Mouse (Mus musculus): ENCODE data around the gene Gm32742. TPM values are rescaled to one million over a fixed set of nuclear protein-coding genes. Genes with fewer than 3 reads are reported as not detected.
A peak's percentile ranks its signal among the peaks of the same experiment; 100 is the strongest.
"Not testable (repeated sequence)": the region's sequence is repeated elsewhere in the genome, so short reads cannot be mapped to it uniquely, and the experiment has no call there.

The Gm32742 gene
- polyA plus RNA-seq, 1 experiment from 2014 or later = 0.01 TPM

DNA sequence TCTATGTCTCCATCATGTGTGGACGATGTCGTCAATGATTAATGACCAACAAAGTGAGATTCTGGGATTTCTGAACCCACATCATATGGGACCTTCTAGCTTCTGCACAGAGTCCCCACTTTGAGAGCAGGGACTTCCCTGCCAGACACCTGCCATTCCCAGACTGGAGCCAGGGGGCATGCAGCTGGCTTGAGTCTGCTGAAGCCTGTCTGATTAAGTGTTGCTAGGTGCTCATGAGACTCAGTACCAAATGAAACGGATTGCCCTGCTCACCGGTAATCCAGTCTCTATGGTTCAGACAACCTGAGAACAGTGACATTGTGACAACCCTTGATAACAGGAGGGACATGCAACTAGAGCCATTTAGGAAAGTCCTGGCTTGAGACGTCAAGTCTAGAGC is 1.3 kb downstream of the Gm32742 start:
- Histone ChIP-seq H3K36me3 (ENCODE audit: control insufficient read depth, insufficient read depth, low read length) (no peaks in the 10 kb centered on the region), H3K4me2 (ENCODE audit: low read depth, low read length) (no peak overlapping the region), H3K9ac (ENCODE audit: low read depth, low read length) (no peak overlapping the region), H3K4me3 (ENCODE audit: low read length) (no peak overlapping the region), H3K9me3 (ENCODE audit: control insufficient read depth, low read length) (no peaks in the 10 kb centered on the region), H3K27me3 (replicated peaks; ENCODE audit: control insufficient read depth, insufficient read depth, low read length) (peaks cover 2% of the 10 kb centered on the region; the same call in 1 of the 2 replicates), H3K27ac (ENCODE audit: low read length) (no peak overlapping the region), H3K4me1 (ENCODE audit: control insufficient read depth, insufficient read depth, low read length) (no peaks in the 10 kb centered on the region)
- ATAC-seq = no peak
- WGBS = 90% methylated on average over 5 of the region's 5 CpGs

DNA sequence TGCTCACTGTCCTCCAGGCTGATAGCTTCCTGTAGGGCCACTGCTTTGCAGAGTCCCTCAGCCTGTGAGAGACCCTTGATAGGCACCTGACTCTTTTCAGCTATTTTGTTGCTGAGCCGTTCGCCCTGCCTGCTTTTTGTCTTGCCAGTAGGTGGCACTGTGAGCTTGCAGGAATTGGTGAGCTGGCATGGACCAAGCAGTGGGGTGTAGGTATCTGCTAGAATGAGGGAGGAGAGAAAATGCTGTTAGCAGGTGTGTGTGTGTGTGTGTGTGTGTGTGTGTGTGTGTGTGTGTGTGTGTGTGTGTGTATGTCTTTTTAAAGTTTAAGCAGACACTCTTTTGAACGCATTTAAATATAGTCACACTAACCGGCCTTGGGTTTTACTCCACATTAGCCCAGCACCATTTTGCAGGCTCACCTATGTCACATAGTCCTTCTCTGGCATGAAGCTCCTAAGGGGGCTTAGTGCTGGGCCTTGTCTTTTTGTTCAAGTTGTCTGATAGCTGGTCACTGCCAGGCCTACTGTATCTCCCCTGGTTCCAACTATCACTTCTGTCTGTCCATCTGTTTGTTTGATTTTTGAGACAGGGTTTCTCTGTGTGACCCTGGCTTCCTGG is 3.4 kb downstream of the Gm32742 start:
- H3K4me2 ChIP-seq (ENCODE audit: low read depth, low read length) = no peak overlapping the region
- peak; percentile 77 for ATAC-seq
- WGBS = 29% methylated on average over 4 of the region's 4 CpGs

DNA sequence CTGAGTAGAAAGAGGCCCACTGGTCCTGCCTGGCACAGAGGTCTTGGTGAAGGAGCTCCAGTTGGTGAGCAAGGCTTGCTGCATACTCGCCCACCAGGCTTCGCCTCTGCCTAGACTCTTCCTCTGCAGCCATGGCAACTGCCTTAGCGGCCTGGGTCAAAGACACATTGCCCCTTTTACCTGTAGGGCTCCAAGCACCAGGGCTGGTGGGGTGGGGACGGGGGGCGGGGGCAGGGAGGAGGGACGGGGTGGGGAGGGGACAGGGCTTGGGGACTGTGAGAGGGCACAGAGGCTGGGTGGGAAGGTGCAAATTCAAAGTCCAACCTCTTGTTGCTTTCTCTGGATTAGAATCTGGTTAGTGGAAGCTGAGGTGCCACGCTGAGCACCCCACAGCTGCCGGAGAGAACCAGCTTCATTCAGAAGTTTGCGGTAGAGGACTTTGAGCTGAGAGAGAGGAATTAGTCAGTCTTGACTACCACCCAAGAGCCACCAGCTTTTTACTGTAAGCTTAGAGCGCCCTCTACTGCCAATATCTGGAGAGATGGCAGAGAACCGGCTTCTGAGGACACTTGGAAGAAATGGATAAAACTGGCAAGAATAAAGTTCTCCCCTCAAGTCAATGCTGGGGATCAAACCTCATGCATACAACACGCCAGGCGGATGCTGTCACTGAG is 13.1 kb downstream of the Gm32742 start:
- Histone ChIP-seq H3K4me1 (ENCODE audit: control insufficient read depth, insufficient read depth, low read length) (peaks cover 4% of the 10 kb centered on the region; the same call in 1 of the 2 replicates), H3K4me2 (ENCODE audit: low read depth, low read length) (peak overlapping the region; percentile 35), H3K36me3 (ENCODE audit: control insufficient read depth, insufficient read depth, low read length) (no peaks in the 10 kb centered on the region), H3K9me3 (ENCODE audit: control insufficient read depth, low read length) (no peaks in the 10 kb centered on the region), H3K9ac (ENCODE audit: low read depth, low read length) (no peak overlapping the region), H3K4me3 (ENCODE audit: low read length) (no peak overlapping the region), H3K27me3 (replicated peaks; ENCODE audit: control insufficient read depth, insufficient read depth, low read length) (0 out of 2 replicates have a peak, but pooled peaks cover 2% of the 10 kb centered on the region), H3K27ac (ENCODE audit: low read length) (no peak overlapping the region)
- ATAC-seq = peak; percentile 81
- 19% methylated on average over 13 of the region's 13 CpGs for WGBS

More for the DNA sequence above, 3.4 kb downstream of the Gm32742 start:
- H3K27ac ChIP-seq (ENCODE audit: low read length) = no peak overlapping the region
- H3K27me3 ChIP-seq (replicated peaks; ENCODE audit: control insufficient read depth, insufficient read depth, low read length) = peaks cover 2% of the 10 kb centered on the region; the same call in 1 of the 2 replicates
- H3K9me3 ChIP-seq (ENCODE audit: control insufficient read depth, low read length) = no peaks in the 10 kb centered on the region
- no peaks in the 10 kb centered on the region for H3K36me3 ChIP-seq (ENCODE audit: control insufficient read depth, insufficient read depth, low read length)
- no peak overlapping the region for H3K9ac ChIP-seq (ENCODE audit: low read depth, low read length)
- no peaks in the 10 kb centered on the region for H3K4me1 ChIP-seq (ENCODE audit: control insufficient read depth, insufficient read depth, low read length)
- H3K4me3 ChIP-seq (ENCODE audit: low read length) = no peak overlapping the region

DNA sequence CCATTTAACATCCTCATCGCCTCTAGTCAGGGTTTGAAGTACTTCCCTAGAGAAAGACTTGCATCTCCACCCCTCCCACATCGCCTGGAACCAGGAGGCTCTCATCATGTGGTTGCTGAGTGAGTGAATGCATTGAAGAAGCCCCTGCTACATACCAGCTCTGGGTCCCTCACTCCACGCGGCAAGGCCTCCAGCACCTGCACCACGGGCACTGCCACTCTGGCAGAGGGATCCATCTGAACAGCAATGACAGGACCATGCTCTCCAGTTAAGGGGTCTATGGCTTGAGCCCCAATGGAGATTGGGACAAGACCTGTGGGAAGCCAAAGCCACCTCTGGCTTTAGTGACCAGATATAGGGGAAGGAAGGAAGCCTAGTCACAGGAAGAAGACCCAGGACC is 18.0 kb downstream of the Gm32742 start:
- Histone ChIP-seq H3K27ac (ENCODE audit: low read length) (no peak overlapping the region), H3K9ac (ENCODE audit: low read depth, low read length) (no peak overlapping the region), H3K27me3 (replicated peaks; ENCODE audit: control insufficient read depth, insufficient read depth, low read length) (no peaks in the 10 kb centered on the region), H3K4me1 (ENCODE audit: control insufficient read depth, insufficient read depth, low read length) (peaks cover 4% of the 10 kb centered on the region; the same call in 1 of the 2 replicates), H3K36me3 (ENCODE audit: control insufficient read depth, insufficient read depth, low read length) (no peaks in the 10 kb centered on the region), H3K4me3 (ENCODE audit: low read length) (no peak overlapping the region), H3K4me2 (ENCODE audit: low read depth, low read length) (no peak overlapping the region), H3K9me3 (ENCODE audit: control insufficient read depth, low read length) (0 out of 2 replicates have a peak, but pooled peaks cover 4% of the 10 kb centered on the region)
- 74% methylated on average over 5 of the region's 5 CpGs for WGBS
- ATAC-seq = no peak

DNA sequence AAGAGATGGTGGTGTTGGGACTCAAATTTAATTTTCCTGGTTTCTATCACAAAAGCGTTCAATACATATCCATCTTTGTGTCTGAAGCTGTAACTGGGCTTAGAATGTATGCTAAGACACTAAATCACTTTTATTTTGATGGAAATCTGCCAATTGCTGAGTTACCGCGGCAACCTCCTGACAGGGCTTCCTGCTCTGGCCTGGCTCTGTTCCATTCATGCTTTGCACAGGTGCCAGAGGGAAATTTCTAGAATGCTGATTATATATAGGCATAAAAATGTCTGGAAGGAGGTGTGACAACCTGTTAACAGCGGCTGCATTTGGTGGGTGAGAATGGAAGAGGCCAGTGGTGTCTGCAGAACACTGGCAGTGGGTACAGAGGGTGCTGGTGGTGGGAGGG is 18.8 kb downstream of the Gm32742 start:
- Histone ChIP-seq H3K36me3 (ENCODE audit: control insufficient read depth, insufficient read depth, low read length) (no peaks in the 10 kb centered on the region), H3K9ac (ENCODE audit: low read depth, low read length) (no peak overlapping the region), H3K9me3 (ENCODE audit: control insufficient read depth, low read length) (0 out of 2 replicates have a peak, but pooled peaks cover 4% of the 10 kb centered on the region), H3K27ac (ENCODE audit: low read length) (no peak overlapping the region), H3K4me3 (ENCODE audit: low read length) (no peak overlapping the region), H3K4me2 (ENCODE audit: low read depth, low read length) (no peak overlapping the region), H3K4me1 (ENCODE audit: control insufficient read depth, insufficient read depth, low read length) (no peaks in the 10 kb centered on the region), H3K27me3 (replicated peaks; ENCODE audit: control insufficient read depth, insufficient read depth, low read length) (no peaks in the 10 kb centered on the region)
- no peak for ATAC-seq
- 69% methylated on average over 4 of the region's 4 CpGs for WGBS

DNA sequence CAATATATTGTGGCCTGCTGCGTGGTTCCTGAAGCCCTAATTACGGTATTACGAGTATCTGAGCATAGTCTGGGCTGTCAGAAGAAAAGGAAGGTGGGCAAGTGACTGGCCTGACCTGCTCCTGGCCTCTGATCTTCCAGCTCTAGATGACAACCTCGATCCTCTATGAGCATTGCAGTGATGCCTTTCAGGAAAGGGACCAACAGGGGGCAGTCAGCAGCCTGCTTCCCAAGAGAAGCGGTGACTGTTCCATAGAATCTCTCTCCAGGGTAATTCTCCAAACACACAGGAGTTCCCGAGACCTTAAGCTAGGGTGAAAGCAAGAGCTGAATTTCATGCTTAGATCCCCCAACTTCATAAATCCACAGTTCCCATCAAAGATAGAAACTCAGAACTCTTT is 21.1 kb downstream of the Gm32742 start:
- H3K27me3 ChIP-seq (replicated peaks; ENCODE audit: control insufficient read depth, insufficient read depth, low read length) = no peaks in the 10 kb centered on the region
- no peak overlapping the region for H3K4me2 ChIP-seq (ENCODE audit: low read depth, low read length)
- H3K9me3 ChIP-seq (ENCODE audit: control insufficient read depth, low read length) = 0 out of 2 replicates have a peak, but pooled peaks cover 4% of the 10 kb centered on the region
- WGBS = 67% methylated on average over 6 of the region's 6 CpGs
- no peak overlapping the region for H3K4me3 ChIP-seq (ENCODE audit: low read length)
- H3K36me3 ChIP-seq (ENCODE audit: control insufficient read depth, insufficient read depth, low read length) = no peaks in the 10 kb centered on the region
- no peak overlapping the region for H3K27ac ChIP-seq (ENCODE audit: low read length)
- no peaks in the 10 kb centered on the region for H3K4me1 ChIP-seq (ENCODE audit: control insufficient read depth, insufficient read depth, low read length)
- no peak overlapping the region for H3K9ac ChIP-seq (ENCODE audit: low read depth, low read length)
- no peak for ATAC-seq

DNA sequence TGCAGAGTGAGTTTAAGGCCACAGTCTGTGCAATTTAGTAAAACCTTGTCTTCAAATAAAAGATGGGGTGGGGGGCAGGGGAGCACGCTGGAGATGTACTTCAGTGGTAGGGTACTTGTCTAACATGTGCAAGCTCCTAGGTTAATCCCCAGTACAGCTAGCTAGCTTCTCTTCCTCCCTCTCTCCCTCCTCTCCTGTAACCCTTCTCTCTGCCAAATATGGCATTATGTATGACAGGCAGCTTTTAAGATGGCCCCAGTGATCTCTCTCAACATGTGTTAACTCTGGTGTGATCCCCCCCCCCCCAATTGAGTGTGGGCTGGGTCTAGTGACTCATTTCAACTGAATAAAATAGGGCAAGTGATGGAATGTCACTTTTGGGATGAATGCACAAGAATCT is 21.9 kb downstream of the Gm32742 start:
- 77% methylated on average over 1 of the region's 1 CpGs for WGBS
- H3K4me3 ChIP-seq (ENCODE audit: low read length) = no peak overlapping the region
- H3K9ac ChIP-seq (ENCODE audit: low read depth, low read length) = no peak overlapping the region
- H3K4me2 ChIP-seq (ENCODE audit: low read depth, low read length) = no peak overlapping the region
- H3K27me3 ChIP-seq (replicated peaks; ENCODE audit: control insufficient read depth, insufficient read depth, low read length) = no peaks in the 10 kb centered on the region
- no peak overlapping the region for H3K27ac ChIP-seq (ENCODE audit: low read length)
- no peaks in the 10 kb centered on the region for H3K36me3 ChIP-seq (ENCODE audit: control insufficient read depth, insufficient read depth, low read length)
- no peak for ATAC-seq
- H3K9me3 ChIP-seq (ENCODE audit: control insufficient read depth, low read length) = 0 out of 2 replicates have a peak, but pooled peaks cover 4% of the 10 kb centered on the region
- no peaks in the 10 kb centered on the region for H3K4me1 ChIP-seq (ENCODE audit: control insufficient read depth, insufficient read depth, low read length)

DNA sequence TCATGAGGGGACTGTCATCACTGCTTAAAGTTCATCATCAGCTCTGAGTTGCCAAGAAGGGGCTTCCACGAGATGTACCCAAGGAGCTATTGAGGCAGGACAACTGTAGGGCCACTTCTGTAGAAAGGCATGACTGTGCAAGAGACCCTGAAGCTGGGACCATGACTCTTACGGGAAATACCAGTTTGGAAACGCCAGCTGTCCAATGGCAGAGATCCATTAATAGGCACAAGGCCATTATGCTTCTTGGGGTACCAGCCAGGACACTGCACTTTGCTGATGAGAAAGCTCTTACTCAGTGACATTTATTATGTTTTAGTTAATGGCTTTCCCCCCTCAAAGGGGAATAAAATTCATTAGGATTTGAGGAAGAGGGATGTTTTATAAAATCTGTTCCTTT is 24.6 kb downstream of the Gm32742 start:
- H3K36me3 ChIP-seq (ENCODE audit: control insufficient read depth, insufficient read depth, low read length) = no peaks in the 10 kb centered on the region
- H3K27ac ChIP-seq (ENCODE audit: low read length) = no peak overlapping the region
- H3K9ac ChIP-seq (ENCODE audit: low read depth, low read length) = no peak overlapping the region
- no peaks in the 10 kb centered on the region for H3K27me3 ChIP-seq (replicated peaks; ENCODE audit: control insufficient read depth, insufficient read depth, low read length)
- no peak overlapping the region for H3K4me3 ChIP-seq (ENCODE audit: low read length)
- 79% methylated on average over 3 of the region's 3 CpGs for WGBS
- no peaks in the 10 kb centered on the region for H3K4me1 ChIP-seq (ENCODE audit: control insufficient read depth, insufficient read depth, low read length)
- ATAC-seq = no peak
- no peak overlapping the region for H3K4me2 ChIP-seq (ENCODE audit: low read depth, low read length)
- 0 out of 2 replicates have a peak, but pooled peaks cover 3% of the 10 kb centered on the region for H3K9me3 ChIP-seq (ENCODE audit: control insufficient read depth, low read length)

DNA sequence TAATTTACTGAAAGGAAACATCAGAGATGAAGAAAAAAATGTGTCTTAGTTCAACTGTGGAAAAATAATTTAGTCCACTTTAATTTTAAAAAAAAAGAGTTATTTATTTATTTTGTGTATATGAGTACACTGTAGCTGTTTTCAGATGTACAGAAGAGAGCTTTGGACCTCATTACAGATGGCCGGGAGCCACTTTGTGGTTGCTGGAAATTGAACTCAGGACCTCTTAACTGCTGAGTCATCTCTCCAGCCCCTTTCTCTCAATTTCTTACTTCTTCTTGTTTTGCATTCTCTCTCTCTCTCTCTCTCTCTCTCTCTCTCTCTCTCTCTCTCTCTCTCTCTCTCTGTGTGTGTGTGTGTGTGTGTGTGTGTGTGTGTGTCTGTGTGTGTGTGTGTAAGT is 25.9 kb downstream of the Gm32742 start:
- ATAC-seq; H3K4me2 ChIP-seq (ENCODE audit: low read depth, low read length); H3K27ac ChIP-seq (ENCODE audit: low read length): not testable (repeated sequence)

More for the DNA sequence above, 25.9 kb downstream of the Gm32742 start:
- H3K36me3 ChIP-seq (ENCODE audit: control insufficient read depth, insufficient read depth, low read length); H3K9ac ChIP-seq (ENCODE audit: low read depth, low read length); H3K9me3 ChIP-seq (ENCODE audit: control insufficient read depth, low read length); H3K4me3 ChIP-seq (ENCODE audit: low read length); H3K4me1 ChIP-seq (ENCODE audit: control insufficient read depth, insufficient read depth, low read length); H3K27me3 ChIP-seq (replicated peaks; ENCODE audit: control insufficient read depth, insufficient read depth, low read length): not testable (repeated sequence)
- 90% methylated on average over 1 of the region's 1 CpGs for WGBS

All from intestine, embryonic 16.5 days (tissue).